ENCODE assay signal across 9 mouse cellular contexts in genomic region chr6:24586885-24587284, GRCm38 (mm10). TPM values are rescaled to one million over a fixed set of nuclear protein-coding genes. Genes with fewer than 3 reads are reported as not detected.
A peak's percentile ranks its signal among the peaks of the same experiment; 100 is the strongest.
DNase-seq lines count a peak whose midpoint lies in the region; ATAC-seq and TF ChIP-seq lines count a peak whose summit lies in the region.
"Had no signal": no experiment of that assay in that cellular context is flagged by ENCODE, and none has a peak within 500 bp of the region (broad histone marks: within the 10 kb centered on the region; RNA-seq: fewer than 3 reads in every experiment).

No protein-coding gene starts in this region.

- peak; percentile 67; the same call in 1 of the 2 replicates for ATAC-seq in hindbrain, postnatal 0 days
- no peak for ATAC-seq in hindbrain, embryonic 11.5 days (ENCODE audit: low FRiP score)
- no peak for ATAC-seq in heart, embryonic 13.5 days (ENCODE audit: extremely low read depth, insufficient number of reproducible peaks, low FRiP score, low TSS enrichment)
- ATAC-seq in lung, embryonic 15.5 days (ENCODE audit: borderline replicate concordance, extremely low read depth, low FRiP score, low TSS enrichment), result peak; percentile 64; the same call in 1 of the 2 replicates
- no peak for ATAC-seq in frontal cortex, adult (ENCODE audit: low TSS enrichment)
- ATAC-seq: Patski had no signal

- no peaks in the 10 kb centered on the region for H3K4me1 ChIP-seq in hindbrain, postnatal 0 days (ENCODE audit: insufficient read depth, low read length)
- no peaks in the 10 kb centered on the region for H3K4me1 ChIP-seq in hindbrain, embryonic 11.5 days (replicated peaks; ENCODE audit: control insufficient read depth, insufficient read depth, low read length)
- H3K4me1 ChIP-seq in heart, embryonic 13.5 days, result peaks cover 46% of the 10 kb centered on the region
- H3K4me1 ChIP-seq in lung, embryonic 15.5 days, result peaks cover 24% of the 10 kb centered on the region

- DNase-seq in hindbrain, postnatal 0 days (ENCODE audit: low spot score), result peak; percentile 48
- no peak for DNase-seq in hindbrain, embryonic 11.5 days (ENCODE audit: low spot score)
- DNase-seq in adrenal gland, postnatal 10 days, result peak; percentile 60
- DNase-seq in right cerebral cortex, postnatal 4 days, result no peak
- DNase-seq in left cerebral cortex, adult 11 months (ENCODE audit: low spot score), result no peak

- no peaks in the 10 kb centered on the region for H3K27me3 ChIP-seq in hindbrain, postnatal 0 days (ENCODE audit: insufficient read depth, low read length)
- H3K27me3 ChIP-seq in hindbrain, embryonic 11.5 days (ENCODE audit: control insufficient read depth, insufficient read depth, low read length), result no peaks in the 10 kb centered on the region
- H3K27me3 ChIP-seq in heart, embryonic 13.5 days (replicated peaks), result no peaks in the 10 kb centered on the region
- no peaks in the 10 kb centered on the region for H3K27me3 ChIP-seq in lung, embryonic 15.5 days
- H3K27me3 ChIP-seq: Patski had no signal

- 22% methylated on average over 3 of the region's 3 CpGs for WGBS in hindbrain, postnatal 0 days
- WGBS in hindbrain, embryonic 11.5 days, result 48% methylated on average over 3 of the region's 3 CpGs
- WGBS in heart, embryonic 13.5 days, result 12% methylated on average over 3 of the region's 3 CpGs
- 15% methylated on average over 3 of the region's 3 CpGs for WGBS in lung, embryonic 15.5 days

- H3K9me3 ChIP-seq in hindbrain, postnatal 0 days (ENCODE audit: low read length), result no peaks in the 10 kb centered on the region
- no peaks in the 10 kb centered on the region for H3K9me3 ChIP-seq in hindbrain, embryonic 11.5 days (ENCODE audit: control insufficient read depth, low read length)
- no peaks in the 10 kb centered on the region for H3K9me3 ChIP-seq in heart, embryonic 13.5 days
- no peaks in the 10 kb centered on the region for H3K9me3 ChIP-seq in lung, embryonic 15.5 days

- H3K4me2 ChIP-seq in hindbrain, postnatal 0 days (ENCODE audit: low read depth, low read length), result no peak overlapping the region
- no peak overlapping the region for H3K4me2 ChIP-seq in hindbrain, embryonic 11.5 days (replicated peaks; ENCODE audit: low read depth, low read length)
- peak overlapping the region; percentile 27 for H3K4me2 ChIP-seq in heart, embryonic 13.5 days
- no peak overlapping the region for H3K4me2 ChIP-seq in lung, embryonic 15.5 days

- no peaks in the 10 kb centered on the region for H3K36me3 ChIP-seq in hindbrain, postnatal 0 days (ENCODE audit: insufficient read depth, low read length)
- H3K36me3 ChIP-seq in hindbrain, embryonic 11.5 days (ENCODE audit: control insufficient read depth, insufficient read depth, low read length), result no peaks in the 10 kb centered on the region
- H3K36me3 ChIP-seq in heart, embryonic 13.5 days, result no peaks in the 10 kb centered on the region
- H3K36me3 ChIP-seq in lung, embryonic 15.5 days, result no peaks in the 10 kb centered on the region

- no peak overlapping the region for H3K27ac ChIP-seq in hindbrain, postnatal 0 days
- no peak overlapping the region for H3K27ac ChIP-seq in hindbrain, embryonic 11.5 days (ENCODE audit: low read depth, low read length)
- peak overlapping the region; percentile 91 for H3K27ac ChIP-seq in heart, embryonic 13.5 days (replicated peaks)
- H3K27ac ChIP-seq in lung, embryonic 15.5 days, result peak overlapping the region; percentile 69

- TF ChIP-seq CTCF in hindbrain, postnatal 0 days (IDR thresholded peaks at IDR 0.05; ENCODE audit: low read depth), result no peak

- H3K4me3 ChIP-seq in hindbrain, postnatal 0 days (ENCODE audit: low read length), result no peak overlapping the region
- H3K4me3 ChIP-seq in hindbrain, embryonic 11.5 days (ENCODE audit: low read depth, low read length), result no peak overlapping the region
- no peak overlapping the region for H3K4me3 ChIP-seq in heart, embryonic 13.5 days
- H3K4me3 ChIP-seq in lung, embryonic 15.5 days, result no peak overlapping the region

- H3K9ac ChIP-seq in hindbrain, postnatal 0 days (replicated peaks; ENCODE audit: low read length), result no peak overlapping the region
- H3K9ac ChIP-seq in hindbrain, embryonic 11.5 days (ENCODE audit: low read depth, low read length), result no peak overlapping the region
- peak overlapping the region; percentile 57; the same call in 1 of the 2 replicates for H3K9ac ChIP-seq in heart, embryonic 13.5 days
- no peak overlapping the region for H3K9ac ChIP-seq in lung, embryonic 15.5 days

RNA-seq across cellular contexts. Expression of gene Lmod2, which starts 10.7 kb away (rescaled TPM):
- total RNA-seq in hindbrain, postnatal 0 days (2014; rRNA removed), result not detected in 2 replicates
- not detected in 2 replicates for polyA plus RNA-seq in hindbrain, postnatal 0 days (2015; fragmentation: Nextera tagmentation; extraction: Ambion mirVana)
- 0.07 TPM in 1 of 2 replicates, not detected in the other for polyA plus RNA-seq in hindbrain, embryonic 11.5 days (2014; fragmentation: Nextera tagmentation; extraction: Ambion mirVana)
- total RNA-seq in adrenal gland, postnatal 10 days (2021), result 10 to 100 TPM; 11.5 to 17.4 TPM
- 42.8 and 46.8 TPM in 2 replicates for polyA plus RNA-seq in heart, embryonic 13.5 days (2015; fragmentation: Nextera tagmentation; extraction: Ambion mirVana)
- 1.0 and 1.8 TPM in 2 replicates for polyA plus RNA-seq in lung, embryonic 15.5 days (2015; fragmentation: Nextera tagmentation; extraction: Ambion mirVana)
- polyA plus RNA-seq: Patski had no signal

RNA-seq across cellular contexts. Expression of gene Asb15, which starts 58.9 kb away (rescaled TPM):
- 0.11 and 0.31 TPM in 2 replicates for total RNA-seq in hindbrain, postnatal 0 days (2014; rRNA removed)
- polyA plus RNA-seq in hindbrain, postnatal 0 days (2015; fragmentation: Nextera tagmentation; extraction: Ambion mirVana), result 0.11 and 0.24 TPM in 2 replicates
- polyA plus RNA-seq in hindbrain, embryonic 11.5 days (2014; fragmentation: Nextera tagmentation; extraction: Ambion mirVana), result not detected in 2 replicates
- total RNA-seq in adrenal gland, postnatal 10 days (2021), result under 1 TPM; 0.12 to 0.82 TPM
- 0.14 and 0.16 TPM in 2 replicates for polyA plus RNA-seq in heart, embryonic 13.5 days (2015; fragmentation: Nextera tagmentation; extraction: Ambion mirVana)
- polyA plus RNA-seq in lung, embryonic 15.5 days (2015; fragmentation: Nextera tagmentation; extraction: Ambion mirVana), result not detected in 2 replicates
- polyA plus RNA-seq: Patski had no signal

RNA-seq across cellular contexts. Expression of gene Ndufa5, which starts 59.1 kb away (rescaled TPM):
- total RNA-seq in hindbrain, postnatal 0 days (2014; rRNA removed), result 17.1 and 24.3 TPM in 2 replicates
- 596 and 598 TPM in 2 replicates for polyA plus RNA-seq in hindbrain, postnatal 0 days (2015; fragmentation: Nextera tagmentation; extraction: Ambion mirVana)
- 255 and 274 TPM in 2 replicates for polyA plus RNA-seq in hindbrain, embryonic 11.5 days (2014; fragmentation: Nextera tagmentation; extraction: Ambion mirVana)
- total RNA-seq in adrenal gland, postnatal 10 days (2021), result 100 to 1,000 TPM; 478 to 607 TPM
- 619 and 704 TPM in 2 replicates for polyA plus RNA-seq in heart, embryonic 13.5 days (2015; fragmentation: Nextera tagmentation; extraction: Ambion mirVana)
- polyA plus RNA-seq in lung, embryonic 15.5 days (2015; fragmentation: Nextera tagmentation; extraction: Ambion mirVana), result 290 and 320 TPM in 2 replicates

Comparison
In these comparisons a context has a peak if more than half of its experiments do, and no peak if none do; other contexts are left out.
1. ATAC-seq: peak in hindbrain, postnatal 0 days (single experiment) and lung, embryonic 15.5 days (single experiment); none in hindbrain, embryonic 11.5 days (single experiment), heart, embryonic 13.5 days (single experiment) and frontal cortex, adult (single experiment).
2. DNase-seq: peak in hindbrain, postnatal 0 days (single experiment) and adrenal gland, postnatal 10 days (single experiment); none in hindbrain, embryonic 11.5 days (single experiment), right cerebral cortex, postnatal 4 days (single experiment) and left cerebral cortex, adult 11 months (single experiment).
3. H3K27ac ChIP-seq: peak in heart, embryonic 13.5 days (single experiment) and lung, embryonic 15.5 days (single experiment); none in hindbrain, postnatal 0 days (single experiment) and hindbrain, embryonic 11.5 days (single experiment).
4. RNA of gene Lmod2, which starts 10.7 kb away (polyA plus RNA-seq): 42.8 to 46.8 TPM in heart, embryonic 13.5 days; 1.0 to 1.8 TPM in lung, embryonic 15.5 days, not detected in hindbrain, postnatal 0 days and 0.07 TPM in hindbrain, embryonic 11.5 days; every median in the first group is over 10 times any median in the second.